Mouse (Mus musculus) kidney, adult 2 months (tissue): ENCODE measurements around the gene Aatk.

Source experiments
- CTCF ChIP-seq: fragments of 200-500 bp; conservative IDR thresholded peaks from 2 replicates; pipeline ENCODE4 v1.5.1; 2011; ENCODE audit warnings: low read depth, mild to moderate bottlenecking, control low read depth, low read length, moderate library complexity, mixed read lengths; ENCODE audit not compliant: insufficient read depth, insufficient read length
- POLR2A ChIP-seq: fragments of 200-500 bp; IDR thresholded peaks from one replicate; pipeline ENCODE4 v1.6.1; 2011; ENCODE audit warnings: low read depth, low read length, control low read depth

GRCm38 (mm10) chr11:120086702-120087152 lies 39.8 kb upstream of the Aatk start, which contains the start of gene Cep131:
- no peak for TF ChIP-seq POLR2A
- TF ChIP-seq CTCF, result no peak
